Mouse (Mus musculus) hindbrain, embryonic 15.5 days (tissue): ENCODE results near the gene Edem1. TPM values are rescaled to one million over a fixed set of nuclear protein-coding genes. Genes with fewer than 3 reads are reported as not detected.
"Not testable (repeated sequence)": the region's sequence is repeated elsewhere in the genome, so short reads cannot be mapped to it uniquely, and the experiment has no call there.

ENCODE experiments used
- ATAC-seq: fragments of 200-750 bp; cut with Nextera tagmentation; 2 replicates; pipeline ENCODE4 v1.8.0; 2017; ENCODE audit warnings: low read depth, moderate number of reproducible peaks, moderate TSS enrichment; ENCODE audit not compliant: low FRiP score
- H3K27ac ChIP-seq: fragments of 300-500 bp; sonication (generic); replicated peaks from 2 replicates; pipeline ENCODE4 v1.5.1; 2015; ENCODE audit warnings: mild to moderate bottlenecking, inconsistent platforms
- H3K27me3 ChIP-seq: fragments of 300-500 bp; sonication (generic); 2 replicates; pipeline ENCODE4 v1.6.1; 2015; ENCODE audit warnings: control low read depth, inconsistent platforms
- H3K36me3 ChIP-seq: fragments of 300-500 bp; sonication (generic); 2 replicates; pipeline ENCODE4 v1.6.1; 2015; ENCODE audit warnings: control low read depth, inconsistent platforms
- H3K4me1 ChIP-seq: fragments of 300-500 bp; sonication (generic); replicated peaks from 2 replicates; pipeline ENCODE4 v1.6.1; 2015; ENCODE audit warnings: control low read depth, inconsistent platforms
- H3K4me2 ChIP-seq: fragments of 300-500 bp; sonication (generic); 2 replicates; pipeline ENCODE4 v1.6.1; 2015; ENCODE audit warnings: moderate library complexity, mild to moderate bottlenecking, inconsistent platforms
- H3K4me3 ChIP-seq: fragments of 300-500 bp; sonication (generic); 2 replicates; pipeline ENCODE4 v1.5.1; 2015; ENCODE audit warnings: mild to moderate bottlenecking, inconsistent platforms
- H3K9ac ChIP-seq: fragments of 300-500 bp; sonication (generic); 2 replicates; pipeline ENCODE4 v1.6.1; 2015; ENCODE audit warnings: inconsistent platforms
- H3K9me3 ChIP-seq: fragments of 300-500 bp; sonication (generic); 2 replicates; pipeline ENCODE4 v1.6.1; 2016; ENCODE audit warnings: control low read depth, inconsistent platforms
- WGBS: fragments of 180-500 bp; shearing (Covaris S2); methylation state at CpG from one replicate; pipeline ENCODE4 v1.1.7; 2015; 5-methylcytosine and 5-hydroxymethylcytosine counted together
- polyA plus RNA-seq: library from polyadenylated mRNA; unstranded; fragments of >200 nt; fragmentation: Nextera tagmentation; extraction: Ambion mirVana; gene quantifications from 2 replicates; pipeline ENCODE4 v1.2.1, GENCODE M21; 2015

The Edem1 gene
- polyA plus RNA-seq, 1 experiment from 2014 or later = 5.8 TPM

DNA sequence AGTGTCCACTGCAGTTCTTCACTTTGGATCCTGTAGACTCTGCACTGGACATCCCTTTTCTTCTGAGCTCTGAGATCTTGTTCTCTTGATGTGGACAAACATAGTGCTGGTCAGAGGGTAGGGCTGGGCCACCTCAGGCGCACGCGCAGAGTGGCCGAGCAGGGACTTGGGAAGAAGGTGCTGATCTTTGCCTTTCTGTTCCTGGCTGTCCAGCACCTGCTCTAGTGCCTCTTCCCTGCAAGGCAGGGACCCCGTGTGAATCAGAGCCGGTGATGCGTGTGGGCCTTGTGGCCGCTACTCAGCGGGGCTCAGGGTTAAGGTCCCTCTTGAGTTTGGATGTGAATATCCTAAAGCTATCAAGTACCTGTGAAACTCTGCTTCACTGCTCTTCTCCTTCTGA is 30.1 kb downstream of the Edem1 start:
- no peak for ATAC-seq
- no peak overlapping the region for H3K4me3 ChIP-seq
- H3K36me3 ChIP-seq = peaks cover 22% of the 10 kb centered on the region
- WGBS = 95% methylated on average over 9 of the region's 9 CpGs
- no peak overlapping the region for H3K4me2 ChIP-seq
- no peaks in the 10 kb centered on the region for H3K9me3 ChIP-seq
- no peaks in the 10 kb centered on the region for H3K4me1 ChIP-seq
- H3K27ac ChIP-seq = no peak overlapping the region
- no peak overlapping the region for H3K9ac ChIP-seq
- no peaks in the 10 kb centered on the region for H3K27me3 ChIP-seq

GRCm38 (mm10) chr6:108861226-108861625 is 32.8 kb downstream of the Edem1 start:
- Histone ChIP-seq H3K27ac (no peak overlapping the region), H3K9me3 (no peaks in the 10 kb centered on the region), H3K4me2 (no peak overlapping the region), H3K4me1 (no peaks in the 10 kb centered on the region), H3K4me3 (no peak overlapping the region), H3K27me3 (no peaks in the 10 kb centered on the region), H3K36me3 (no peaks in the 10 kb centered on the region), H3K9ac (no peak overlapping the region)
- ATAC-seq = no peak
- 92% methylated on average over 1 of the region's 1 CpGs for WGBS

DNA sequence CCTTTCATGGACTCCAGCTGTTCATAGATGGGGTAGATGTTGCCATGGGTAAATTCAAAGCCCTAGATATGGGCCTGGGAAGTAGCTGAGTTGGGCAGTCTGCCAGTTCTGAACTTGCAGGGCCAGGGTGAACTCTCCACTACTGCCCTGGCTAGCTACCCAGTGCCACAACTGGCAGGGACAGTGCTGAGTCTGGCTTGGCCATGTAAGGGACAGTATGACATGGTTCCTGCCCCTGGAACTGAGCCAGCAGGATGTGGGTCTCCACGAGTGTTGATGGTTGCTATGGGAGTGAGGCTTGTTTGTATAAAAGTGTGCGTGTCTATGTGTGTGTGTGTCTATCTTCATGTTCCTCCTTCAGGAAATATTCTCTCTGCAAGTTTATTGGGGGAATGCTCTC is 34.1 kb downstream of the Edem1 start:
- ATAC-seq = no peak
- H3K4me3 ChIP-seq = no peak overlapping the region
- WGBS = 83% methylated on average over 2 of the region's 2 CpGs

GRCm38 (mm10) chr6:108866317-108866716 is 37.9 kb downstream of the Edem1 start:
- 87% methylated on average over 5 of the region's 5 CpGs for WGBS
- no peak for ATAC-seq
- no peaks in the 10 kb centered on the region for H3K27me3 ChIP-seq

More for the DNA sequence above, 34.1 kb downstream of the Edem1 start:
- Histone ChIP-seq H3K9me3 (no peaks in the 10 kb centered on the region), H3K4me1 (no peaks in the 10 kb centered on the region), H3K9ac (no peak overlapping the region), H3K4me2 (no peak overlapping the region), H3K27me3 (no peaks in the 10 kb centered on the region), H3K36me3 (no peaks in the 10 kb centered on the region), H3K27ac (no peak overlapping the region)

DNA sequence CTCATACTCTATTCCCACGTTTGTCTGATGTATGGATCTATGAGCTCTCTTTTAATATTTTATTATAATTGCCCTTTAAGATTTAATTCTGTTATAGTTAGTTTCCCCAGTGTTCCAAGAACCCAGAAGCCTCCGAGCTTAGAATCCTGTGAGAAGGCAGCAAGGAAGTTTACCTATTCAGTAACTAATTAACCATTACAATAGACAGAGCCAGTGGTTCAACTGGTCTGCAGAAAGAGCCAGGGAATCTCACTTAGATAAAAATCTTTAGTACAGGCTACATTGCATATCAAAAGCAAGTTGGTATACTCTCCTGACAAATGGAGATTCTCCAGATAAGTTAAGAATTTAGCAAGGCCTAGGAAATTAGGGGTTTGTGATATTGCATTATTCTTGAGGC is 40.6 kb downstream of the Edem1 start:
- not testable (repeated sequence) for H3K27me3 ChIP-seq, H3K9ac ChIP-seq, H3K4me1 ChIP-seq, H3K27ac ChIP-seq, H3K4me2 ChIP-seq, H3K4me3 ChIP-seq, H3K9me3 ChIP-seq, ATAC-seq, H3K36me3 ChIP-seq
- WGBS = 49% methylated on average over 2 of the region's 2 CpGs

More at GRCm38 (mm10) chr6:108866317-108866716, 37.9 kb downstream of the Edem1 start:
- Histone ChIP-seq H3K9ac (no peak overlapping the region), H3K4me1 (no peaks in the 10 kb centered on the region), H3K36me3 (no peaks in the 10 kb centered on the region), H3K4me2 (no peak overlapping the region), H3K4me3 (no peak overlapping the region), H3K27ac (no peak overlapping the region), H3K9me3 (no peaks in the 10 kb centered on the region)

GRCm38 (mm10) chr6:108870421-108870820 is 42.0 kb downstream of the Edem1 start:
- Histone ChIP-seq H3K9me3 (no peaks in the 10 kb centered on the region), H3K4me3 (no peak overlapping the region), H3K36me3 (no peaks in the 10 kb centered on the region), H3K4me1 (no peaks in the 10 kb centered on the region), H3K9ac (no peak overlapping the region), H3K27me3 (no peaks in the 10 kb centered on the region), H3K4me2 (no peak overlapping the region), H3K27ac (no peak overlapping the region)
- WGBS = 90% methylated on average over 2 of the region's 2 CpGs
- ATAC-seq = no peak

DNA sequence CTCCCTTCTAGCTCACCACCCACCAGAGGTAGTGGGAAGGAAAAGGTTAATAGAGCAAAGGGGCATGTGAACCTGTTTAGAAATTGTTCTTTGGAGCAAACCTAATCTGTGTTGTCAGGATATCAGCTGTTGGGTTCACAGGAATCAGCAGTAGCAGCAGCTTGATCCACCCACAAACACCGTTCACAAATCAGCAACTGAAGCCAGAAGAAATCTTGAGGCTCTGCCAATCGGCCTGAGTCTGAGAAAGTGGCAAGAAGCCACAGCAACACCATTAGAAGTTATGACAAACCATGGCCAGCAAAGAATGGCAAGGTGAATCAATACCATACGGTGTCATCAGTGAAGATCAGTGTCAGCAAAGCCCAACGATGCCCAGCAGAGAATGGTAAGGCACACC is 42.8 kb downstream of the Edem1 start:
- H3K9ac ChIP-seq = no peak overlapping the region
- no peak overlapping the region for H3K4me3 ChIP-seq
- no peak for ATAC-seq
- 82% methylated on average over 4 of the region's 4 CpGs for WGBS
- H3K27ac ChIP-seq = no peak overlapping the region
- H3K9me3 ChIP-seq = no peaks in the 10 kb centered on the region
- H3K4me1 ChIP-seq = peaks cover 6% of the 10 kb centered on the region; the same call in 1 of the 2 replicates
- no peaks in the 10 kb centered on the region for H3K27me3 ChIP-seq
- no peaks in the 10 kb centered on the region for H3K36me3 ChIP-seq
- H3K4me2 ChIP-seq = no peak overlapping the region

GRCm38 (mm10) chr6:108875344-108875743 is 46.9 kb downstream of the Edem1 start:
- 51% methylated on average over 1 of the region's 1 CpGs for WGBS
- H3K4me2 ChIP-seq = no peak overlapping the region

DNA sequence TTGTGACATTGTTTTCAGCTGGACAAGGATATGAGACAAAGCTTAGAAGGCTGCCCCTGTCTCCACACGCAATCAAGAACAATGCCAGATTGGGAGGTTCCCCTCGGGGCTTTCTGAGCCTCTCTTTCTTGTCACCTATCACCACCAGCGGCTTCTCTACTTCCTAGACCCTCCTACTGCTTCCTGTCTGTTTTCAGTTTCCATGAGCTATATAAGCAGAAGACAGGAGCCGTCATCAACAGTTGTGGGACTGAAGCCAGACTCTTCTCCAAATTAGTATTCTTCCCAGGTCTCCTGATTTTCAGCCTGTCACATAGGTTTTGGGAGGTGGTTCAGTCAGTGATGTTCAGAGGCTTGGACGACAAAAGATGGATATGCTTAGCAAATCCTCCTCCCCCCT is 47.6 kb downstream of the Edem1 start:
- H3K27ac ChIP-seq = 0 out of 2 replicates have a peak overlapping the region, but pooled peaks have one; percentile 50
- peaks cover 6% of the 10 kb centered on the region; the same call in 1 of the 2 replicates for H3K4me1 ChIP-seq
- no peaks in the 10 kb centered on the region for H3K9me3 ChIP-seq
- H3K4me2 ChIP-seq = peak overlapping the region; percentile 26
- peak; percentile 42; the same call in 1 of the 2 replicates for ATAC-seq
- H3K36me3 ChIP-seq = no peaks in the 10 kb centered on the region
- 18% methylated on average over 5 of the region's 5 CpGs for WGBS
- H3K4me3 ChIP-seq = no peak overlapping the region
- no peaks in the 10 kb centered on the region for H3K27me3 ChIP-seq
- H3K9ac ChIP-seq = no peak overlapping the region

More at GRCm38 (mm10) chr6:108875344-108875743, 46.9 kb downstream of the Edem1 start:
- no peak overlapping the region for H3K9ac ChIP-seq
- no peaks in the 10 kb centered on the region for H3K27me3 ChIP-seq
- no peak for ATAC-seq
- H3K4me1 ChIP-seq = peaks cover 6% of the 10 kb centered on the region; the same call in 1 of the 2 replicates
- no peaks in the 10 kb centered on the region for H3K36me3 ChIP-seq
- H3K4me3 ChIP-seq = no peak overlapping the region
- no peak overlapping the region for H3K27ac ChIP-seq
- H3K9me3 ChIP-seq = no peaks in the 10 kb centered on the region

DNA sequence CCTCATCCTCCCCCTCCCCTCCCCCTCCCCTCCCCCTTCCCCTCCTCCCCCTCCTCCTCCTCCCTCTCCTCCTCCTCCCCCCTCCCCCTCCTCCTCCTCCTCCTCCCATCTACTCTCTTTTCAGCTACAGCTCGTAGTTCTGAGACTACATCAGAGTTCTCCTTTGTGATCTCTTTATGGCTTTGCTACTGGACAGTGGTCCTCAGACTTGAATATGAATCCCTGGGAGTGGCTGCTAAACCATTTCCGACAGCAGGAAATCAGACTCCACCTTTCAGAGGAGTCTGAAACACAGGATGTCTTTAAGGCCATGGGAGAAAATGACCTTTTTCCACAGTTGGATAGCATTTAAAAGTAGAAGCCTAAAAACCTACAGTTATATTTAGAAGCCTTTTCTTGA is 48.0 kb downstream of the Edem1 start:
- Histone ChIP-seq H3K27me3 (no peaks in the 10 kb centered on the region), H3K36me3 (no peaks in the 10 kb centered on the region), H3K4me3 (no peak overlapping the region), H3K9ac (no peak overlapping the region), H3K4me1 (peaks cover 6% of the 10 kb centered on the region; the same call in 1 of the 2 replicates), H3K9me3 (no peaks in the 10 kb centered on the region), H3K4me2 (no peak overlapping the region), H3K27ac (no peak overlapping the region)
- ATAC-seq = no peak
- 50% methylated on average over 1 of the region's 2 CpGs for WGBS

- no peak overlapping the region for H3K9ac ChIP-seq
- no peak overlapping the region for H3K27ac ChIP-seq
- H3K9me3 ChIP-seq = no peaks in the 10 kb centered on the region
- H3K27me3 ChIP-seq = no peaks in the 10 kb centered on the region
- peaks cover 6% of the 10 kb centered on the region; the same call in 1 of the 2 replicates for H3K4me1 ChIP-seq
- no peak overlapping the region for H3K4me2 ChIP-seq
- ATAC-seq = no peak
- H3K4me3 ChIP-seq = no peak overlapping the region
- 82% methylated on average over 4 of the region's 4 CpGs for WGBS
- no peaks in the 10 kb centered on the region for H3K36me3 ChIP-seq
Measured at GRCm38 (mm10) chr6:108880368-108881013, 52.0 kb downstream of the Edem1 start.

DNA sequence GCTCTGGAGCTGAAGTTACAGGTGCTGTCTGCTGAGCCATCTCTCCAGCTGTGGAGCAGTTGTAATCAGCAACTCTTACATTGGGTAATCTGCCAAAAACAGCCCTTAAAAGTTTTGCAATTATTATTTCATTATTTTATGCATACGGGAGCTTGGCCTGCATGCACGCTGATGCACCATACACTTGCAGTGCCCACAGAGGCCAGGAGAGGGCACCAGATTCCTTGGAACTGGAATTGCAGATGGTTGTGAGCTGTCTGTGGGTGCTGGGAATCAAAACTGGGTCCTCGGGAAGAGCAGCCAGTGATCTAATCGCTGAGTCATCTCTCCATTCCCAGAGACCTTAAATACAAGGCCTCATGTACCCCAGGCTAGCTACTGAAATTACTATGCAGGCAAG is 52.6 kb downstream of the Edem1 start:
- WGBS = 96% methylated on average over 4 of the region's 4 CpGs
- Histone ChIP-seq H3K4me3 (no peak overlapping the region), H3K4me1 (peaks cover under 1% of the 10 kb centered on the region; the same call in 1 of the 2 replicates), H3K27me3 (no peaks in the 10 kb centered on the region), H3K27ac (no peak overlapping the region), H3K36me3 (no peaks in the 10 kb centered on the region), H3K9ac (no peak overlapping the region), H3K4me2 (no peak overlapping the region), H3K9me3 (no peaks in the 10 kb centered on the region)
- no peak for ATAC-seq

- Histone ChIP-seq H3K9ac (no peak overlapping the region), H3K4me3 (no peak overlapping the region), H3K27ac (no peak overlapping the region), H3K4me1 (no peaks in the 10 kb centered on the region), H3K27me3 (no peaks in the 10 kb centered on the region), H3K36me3 (no peaks in the 10 kb centered on the region), H3K4me2 (no peak overlapping the region), H3K9me3 (no peaks in the 10 kb centered on the region)
- 93% methylated on average over 2 of the region's 2 CpGs for WGBS
- ATAC-seq = no peak
Measured at GRCm38 (mm10) chr6:108883826-108884225, 55.4 kb downstream of the Edem1 start.
